Mouse (Mus musculus) heart, adult 9 months (tissue): ENCODE measurements around the gene Gm3685.
"Not testable (repeated sequence)": the region's sequence is repeated elsewhere in the genome, so short reads cannot be mapped to it uniquely, and the experiment has no call there.

ENCODE experiments used
- DNase-seq, 2 experiments: peaks; one replicate each; pipeline ENCODE4 v3.0.0; 2022; ENCODE audit warnings: low spot score in 2 of 2

Gene Gm3685

GRCm38 (mm10) chr14:7044870-7045269 is at the start of gene Gm3685:
Gm3685 (minus strand) TSS chr14:7044970.
- not testable (repeated sequence) for DNase-seq

GRCm38 (mm10) chr14:7026781-7027749 is 17.7 kb downstream of the Gm3685 start, which contains the start of gene Gm10406:
Gm10406 (minus strand) TSS chr14:7027449.
- DNase-seq: peak; percentile 42 to 68

DNA sequence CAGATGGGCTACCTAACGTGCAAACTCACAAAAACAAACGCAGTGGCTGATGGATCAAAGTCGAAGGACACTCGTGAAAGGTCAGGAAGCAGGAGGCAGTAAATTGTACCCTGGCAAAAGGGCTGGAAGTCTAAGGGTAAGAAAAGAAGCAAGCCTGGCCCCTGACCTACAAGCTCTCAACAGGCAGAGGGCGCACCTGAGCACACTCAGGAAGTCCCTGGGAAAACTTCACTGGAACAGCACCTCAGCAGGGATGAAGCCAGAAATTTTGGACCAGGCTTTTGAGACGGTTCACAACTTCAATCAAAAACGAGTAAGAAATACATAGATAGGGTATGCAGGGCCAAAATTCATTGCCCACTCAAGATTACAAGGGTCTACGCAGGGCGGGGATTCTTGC is 18.5 kb downstream of the Gm3685 start:
- peak in 1 of 2 experiments; percentile 0 for DNase-seq
